Mouse (Mus musculus): ENCODE measurements around the gene Exoc3l4. TPM values are rescaled to one million over a fixed set of nuclear protein-coding genes. Genes with fewer than 3 reads are reported as not detected.

Gene Exoc3l4
- polyA plus RNA-seq, 1 experiment, result 23.2 TPM

- no peak for TF ChIP-seq MAX (IDR thresholded peaks at IDR 0.05; ENCODE audit: low read depth)
- no peak for TF ChIP-seq MYOD1 (IDR thresholded peaks at IDR 0.05; ENCODE audit: control insufficient read depth in 1 of 3, insufficient read length in 2 of 3, low read depth in 2 of 3)
- TF ChIP-seq CEBPB (IDR thresholded peaks at IDR 0.05; ENCODE audit: insufficient read depth, poor library complexity, severe bottlenecking), result no peak
- no peak for TF ChIP-seq MYOG (IDR thresholded peaks at IDR 0.05; ENCODE audit: control insufficient read depth in 1 of 3, insufficient read depth in 1 of 3, insufficient read length in 2 of 3, low read depth in 2 of 3)
- no peak for TF ChIP-seq USF1 (IDR thresholded peaks at IDR 0.05; ENCODE audit: low read depth)
- TF ChIP-seq REST (IDR thresholded peaks at IDR 0.05; ENCODE audit: insufficient read depth, insufficient read length), result no peak
- no peak for TF ChIP-seq POLR2AphosphoS2 (IDR thresholded peaks at IDR 0.05; ENCODE audit: insufficient read length, low read depth)
- no peak for TF ChIP-seq POLR2A (IDR thresholded peaks at IDR 0.05; ENCODE audit: insufficient read length, low read depth)
- no peak for TF ChIP-seq TCF12 (IDR thresholded peaks at IDR 0.05; ENCODE audit: insufficient read depth, poor library complexity, severe bottlenecking)
- no peak for TF ChIP-seq TCF3 (IDR thresholded peaks at IDR 0.05; ENCODE audit: insufficient read length, low read depth)
- no peak for TF ChIP-seq E2F4 (IDR thresholded peaks at IDR 0.05; ENCODE audit: insufficient read depth)
- no peak for TF ChIP-seq SRF (IDR thresholded peaks at IDR 0.05; ENCODE audit: control insufficient read depth, insufficient read length, low read depth)
- H3K36me3 ChIP-seq (ENCODE audit: control insufficient read depth, insufficient read depth), result no peaks in the 10 kb centered on the region
- H3K79me2 ChIP-seq (ENCODE audit: control insufficient read depth, insufficient read depth), result no peaks in the 10 kb centered on the region
- H3K27me3 ChIP-seq (ENCODE audit: control insufficient read depth, insufficient read depth, insufficient read length), result no peaks in the 10 kb centered on the region
- no peak overlapping the region for H3ac ChIP-seq (ENCODE audit: control insufficient read depth, insufficient read length)
- no peak overlapping the region for H3K4me2 ChIP-seq (ENCODE audit: low read depth)
- H3K4me3 ChIP-seq, result no peak overlapping the region
Measured at GRCm38 (mm10) chr12:111419918-111420317, 3.1 kb downstream of the Exoc3l4 start.

GRCm38 (mm10) chr12:111420946-111421709 lies 4.3 kb downstream of the Exoc3l4 start:
- TF ChIP-seq POLR2A (IDR thresholded peaks at IDR 0.05; ENCODE audit: insufficient read length, low read depth), result no peak
- TF ChIP-seq MYOD1 (IDR thresholded peaks at IDR 0.05; ENCODE audit: control insufficient read depth in 1 of 3, insufficient read length in 2 of 3, low read depth in 2 of 3), result no peak
- TF ChIP-seq TCF12 (IDR thresholded peaks at IDR 0.05; ENCODE audit: insufficient read depth, poor library complexity, severe bottlenecking), result no peak
- TF ChIP-seq CEBPB (IDR thresholded peaks at IDR 0.05; ENCODE audit: insufficient read depth, poor library complexity, severe bottlenecking), result no peak
- no peak for TF ChIP-seq MYOG (IDR thresholded peaks at IDR 0.05; ENCODE audit: control insufficient read depth in 1 of 3, insufficient read depth in 1 of 3, insufficient read length in 2 of 3, low read depth in 2 of 3)
- no peak for TF ChIP-seq POLR2AphosphoS2 (IDR thresholded peaks at IDR 0.05; ENCODE audit: insufficient read length, low read depth)
- no peak for TF ChIP-seq USF1 (IDR thresholded peaks at IDR 0.05; ENCODE audit: low read depth)
- no peak for TF ChIP-seq E2F4 (IDR thresholded peaks at IDR 0.05; ENCODE audit: insufficient read depth)
- no peak for TF ChIP-seq REST (IDR thresholded peaks at IDR 0.05; ENCODE audit: insufficient read depth, insufficient read length)
- TF ChIP-seq MAX (IDR thresholded peaks at IDR 0.05; ENCODE audit: low read depth), result no peak
- no peak for TF ChIP-seq TCF3 (IDR thresholded peaks at IDR 0.05; ENCODE audit: insufficient read length, low read depth)
- no peak for TF ChIP-seq SRF (IDR thresholded peaks at IDR 0.05; ENCODE audit: control insufficient read depth, insufficient read length, low read depth)
- H3K4me2 ChIP-seq (ENCODE audit: low read depth), result peak overlapping the region; percentile 18
- H3K79me2 ChIP-seq (ENCODE audit: control insufficient read depth, insufficient read depth), result no peaks in the 10 kb centered on the region
- no peak overlapping the region for H3K4me3 ChIP-seq
- H3K36me3 ChIP-seq (ENCODE audit: control insufficient read depth, insufficient read depth), result no peaks in the 10 kb centered on the region
- H3ac ChIP-seq (ENCODE audit: control insufficient read depth, insufficient read length), result no peak overlapping the region
- no peaks in the 10 kb centered on the region for H3K27me3 ChIP-seq (ENCODE audit: control insufficient read depth, insufficient read depth, insufficient read length)

GRCm38 (mm10) chr12:111422852-111423251 lies 6.0 kb downstream of the Exoc3l4 start:
- H3K36me3 ChIP-seq (ENCODE audit: control insufficient read depth, insufficient read depth), result no peaks in the 10 kb centered on the region
- TF ChIP-seq USF1 (IDR thresholded peaks at IDR 0.05; ENCODE audit: low read depth), result no peak
- no peak for TF ChIP-seq MAX (IDR thresholded peaks at IDR 0.05; ENCODE audit: low read depth)
- no peak for TF ChIP-seq CEBPB (IDR thresholded peaks at IDR 0.05; ENCODE audit: insufficient read depth, poor library complexity, severe bottlenecking)
- no peak for TF ChIP-seq MYOG (IDR thresholded peaks at IDR 0.05; ENCODE audit: control insufficient read depth in 1 of 3, insufficient read depth in 1 of 3, insufficient read length in 2 of 3, low read depth in 2 of 3)
- TF ChIP-seq POLR2AphosphoS2 (IDR thresholded peaks at IDR 0.05; ENCODE audit: insufficient read length, low read depth), result no peak
- no peak for TF ChIP-seq E2F4 (IDR thresholded peaks at IDR 0.05; ENCODE audit: insufficient read depth)
- no peaks in the 10 kb centered on the region for H3K79me2 ChIP-seq (ENCODE audit: control insufficient read depth, insufficient read depth)
- no peak overlapping the region for H3K4me2 ChIP-seq (ENCODE audit: low read depth)
- H3ac ChIP-seq (ENCODE audit: control insufficient read depth, insufficient read length), result no peak overlapping the region
- no peak overlapping the region for H3K4me3 ChIP-seq
- H3K27me3 ChIP-seq (ENCODE audit: control insufficient read depth, insufficient read depth, insufficient read length), result no peaks in the 10 kb centered on the region

- Histone ChIP-seq H3K27me3 (ENCODE audit: control insufficient read depth, insufficient read depth, insufficient read length) (no peaks in the 10 kb centered on the region), H3K4me3 (no peak overlapping the region)
- TF ChIP-seq MYOD1 (IDR thresholded peaks at IDR 0.05; ENCODE audit: control insufficient read depth in 1 of 3, insufficient read length in 2 of 3, low read depth in 2 of 3) (no peak), TCF3 (IDR thresholded peaks at IDR 0.05; ENCODE audit: insufficient read length, low read depth) (no peak), E2F4 (IDR thresholded peaks at IDR 0.05; ENCODE audit: insufficient read depth) (no peak), MAX (IDR thresholded peaks at IDR 0.05; ENCODE audit: low read depth) (no peak), CEBPB (IDR thresholded peaks at IDR 0.05; ENCODE audit: insufficient read depth, poor library complexity, severe bottlenecking) (no peak), MYOG (IDR thresholded peaks at IDR 0.05; ENCODE audit: control insufficient read depth in 1 of 3, insufficient read depth in 1 of 3, insufficient read length in 2 of 3, low read depth in 2 of 3) (no peak), POLR2AphosphoS2 (IDR thresholded peaks at IDR 0.05; ENCODE audit: insufficient read length, low read depth) (no peak), SRF (IDR thresholded peaks at IDR 0.05; ENCODE audit: control insufficient read depth, insufficient read length, low read depth) (no peak), USF1 (IDR thresholded peaks at IDR 0.05; ENCODE audit: low read depth) (no peak), POLR2A (IDR thresholded peaks at IDR 0.05; ENCODE audit: insufficient read length, low read depth) (no peak), TCF12 (IDR thresholded peaks at IDR 0.05; ENCODE audit: insufficient read depth, poor library complexity, severe bottlenecking) (no peak)
Measured at GRCm38 (mm10) chr12:111423570-111424129, 6.8 kb downstream of the Exoc3l4 start.

More at GRCm38 (mm10) chr12:111423570-111424129, 6.8 kb downstream of the Exoc3l4 start:
- Histone ChIP-seq H3K79me2 (ENCODE audit: control insufficient read depth, insufficient read depth) (no peaks in the 10 kb centered on the region), H3ac (ENCODE audit: control insufficient read depth, insufficient read length) (no peak overlapping the region), H3K36me3 (ENCODE audit: control insufficient read depth, insufficient read depth) (no peaks in the 10 kb centered on the region), H3K4me2 (ENCODE audit: low read depth) (no peak overlapping the region)
